Mouse (Mus musculus): Measurements from ENCODE around the gene Il2rg. TPM values are rescaled to one million over a fixed set of nuclear protein-coding genes. Genes with fewer than 3 reads are reported as not detected.

Gene Il2rg
- 1.2 TPM for polyA plus RNA-seq (2015; fragmentation: Illumina TruSeq; extraction: RNeasy Lipid Tissue Mini Kit (QIAGEN cat#74804); ENCODE audit: low read depth, low replicate concordance)

DNA sequence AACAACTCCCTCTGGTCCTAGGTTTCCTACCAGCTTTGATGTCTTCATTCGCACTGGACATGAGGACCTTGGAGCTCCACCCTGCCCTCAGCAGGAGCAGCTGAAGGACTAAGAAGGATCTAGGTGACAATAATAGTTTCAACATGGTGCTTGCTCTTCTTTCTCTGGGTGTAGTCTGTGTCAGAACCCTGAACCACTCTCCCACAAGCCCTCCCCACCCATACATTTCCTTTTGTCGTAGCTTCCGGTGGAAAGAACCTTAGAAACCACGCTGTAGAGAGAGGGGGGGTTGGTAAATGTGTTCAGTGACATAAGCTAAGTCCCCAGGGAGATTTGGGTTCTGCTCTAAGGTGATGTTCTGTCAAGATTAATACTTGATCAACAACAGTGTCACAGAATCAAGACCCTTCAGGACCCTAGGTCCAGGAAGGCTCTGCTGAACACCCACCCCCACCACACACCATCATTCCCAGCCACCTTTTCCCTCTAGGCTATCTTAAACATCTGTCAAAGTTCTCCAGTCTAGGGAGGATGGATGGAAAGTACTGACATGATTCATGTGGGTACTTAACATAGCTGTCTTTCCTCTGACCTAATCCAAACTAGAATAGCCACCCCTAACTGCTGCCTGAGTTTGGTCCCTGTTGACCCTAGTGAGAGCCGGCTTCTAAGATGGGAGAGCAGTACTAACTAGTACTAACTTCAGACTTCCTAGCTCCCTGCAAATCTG, at the start of gene Il2rg:
Il2rg (minus strand) TSS at position 231 of the 730 bp plus-strand sequence.

DNA sequence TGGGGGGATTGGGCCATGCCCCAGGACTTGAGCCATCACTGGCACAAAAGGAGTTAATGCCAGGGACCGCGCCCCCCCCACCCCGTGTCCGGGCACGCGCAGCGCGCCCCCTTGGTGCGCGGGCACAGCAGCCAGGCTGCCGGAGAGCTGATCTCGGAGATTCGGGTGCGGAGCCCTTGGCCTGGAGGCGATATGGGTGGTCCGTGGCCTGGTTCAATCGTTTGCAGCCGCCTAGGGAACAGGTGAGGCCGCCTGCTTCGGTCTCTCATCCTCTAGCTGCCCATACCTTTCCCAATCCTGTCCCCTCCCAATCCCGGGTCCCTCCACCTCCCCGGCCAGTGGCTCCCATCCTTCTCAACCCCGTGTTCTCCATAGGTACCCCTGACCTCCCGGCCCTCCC, 31.0 kb upstream of the Il2rg start, which contains the start of gene Nlgn3:
Nlgn3 (plus strand) TSS at position 114 of the 400 bp plus-strand sequence.

DNA sequence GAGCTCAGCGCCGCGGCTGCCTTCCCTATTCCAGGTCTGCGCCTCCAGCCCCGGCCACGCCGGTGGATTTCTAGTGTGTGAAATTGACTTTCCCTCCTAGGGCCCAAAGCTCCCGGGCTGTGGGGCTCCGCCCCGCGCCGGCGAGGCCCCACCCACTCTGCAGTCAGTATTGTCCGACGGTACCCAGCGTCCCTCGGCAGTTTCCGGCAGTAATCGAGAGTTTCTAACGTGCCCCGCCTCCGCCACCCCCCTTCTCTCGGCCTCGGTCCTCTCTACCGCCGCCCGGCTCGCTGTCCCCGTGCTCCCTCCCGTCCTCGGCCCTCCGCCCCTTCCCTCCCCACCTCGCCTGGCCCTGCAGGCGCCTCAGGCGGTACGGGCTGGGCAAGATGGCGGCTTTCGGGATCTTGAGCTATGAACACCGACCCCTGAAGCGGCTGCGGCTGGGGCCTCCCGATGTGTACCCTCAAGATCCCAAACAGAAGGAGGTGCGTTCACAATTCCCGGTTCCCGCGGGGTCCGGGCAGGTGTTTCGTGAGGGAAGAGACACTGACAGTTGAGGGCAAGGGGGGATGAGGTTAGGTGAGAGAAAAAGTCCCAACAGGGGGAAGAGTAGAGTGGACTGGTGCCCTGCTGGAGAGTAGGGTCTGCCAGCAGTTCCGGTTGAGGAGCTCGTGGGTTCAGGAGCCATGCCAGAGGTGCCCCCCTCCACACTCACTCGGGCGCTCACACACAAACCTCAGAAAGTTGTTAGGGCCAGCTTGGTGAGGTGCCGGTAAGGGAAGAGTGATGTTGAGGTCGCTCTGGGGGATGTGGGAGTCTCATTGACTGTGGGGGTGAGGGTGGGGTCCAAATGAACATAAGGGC, 6.1 kb upstream of the Il2rg start, which contains the start of gene Med12:
Med12 (plus strand) TSS at position 156 of the 864 bp plus-strand sequence.

DNA sequence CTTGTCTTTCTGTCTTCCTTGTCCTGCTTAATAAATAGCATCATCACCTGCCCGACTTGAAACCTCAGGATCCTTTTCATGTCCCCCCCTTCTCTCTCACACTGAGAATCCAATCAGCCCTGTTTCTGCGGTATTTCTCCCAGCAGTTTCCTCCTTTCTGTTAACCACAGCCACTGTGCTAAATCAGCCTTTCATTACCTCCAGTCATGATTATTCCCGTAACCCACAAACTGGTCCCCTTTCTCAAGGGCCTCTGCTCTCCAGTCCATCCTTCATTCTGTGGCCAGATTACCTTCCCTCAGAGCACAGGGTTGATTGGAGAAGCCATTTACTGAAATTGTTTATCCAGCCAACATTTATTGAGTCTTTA, 685 bp upstream of the Il2rg start, which contains the start of gene Gm20489:
Gm20489 (minus strand) TSS at position 269 of the 370 bp plus-strand sequence.

DNA sequence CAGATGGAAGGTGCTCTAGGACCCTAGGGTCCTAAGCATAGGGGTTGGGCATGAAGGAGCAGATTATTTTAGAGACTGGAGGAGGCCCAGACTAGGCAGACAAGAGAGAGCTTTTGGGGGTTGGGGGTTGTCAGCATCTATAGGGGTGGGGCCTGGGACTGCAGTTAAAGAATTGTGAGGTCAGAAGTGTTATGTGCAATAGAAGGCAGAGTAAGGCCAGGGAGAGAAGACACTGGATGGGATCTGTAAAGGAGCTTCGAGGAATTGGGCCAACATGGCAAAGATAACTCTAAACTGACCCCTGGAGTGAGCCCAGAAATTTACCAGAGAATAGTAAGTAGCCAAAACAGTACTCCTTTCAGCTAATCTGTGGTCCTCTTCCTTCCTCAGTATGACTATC, 4.2 kb downstream of the Il2rg start, which contains the start of gene Gm614:
Gm614 (minus strand) TSS at position 101 of the 400 bp plus-strand sequence.

DNA sequence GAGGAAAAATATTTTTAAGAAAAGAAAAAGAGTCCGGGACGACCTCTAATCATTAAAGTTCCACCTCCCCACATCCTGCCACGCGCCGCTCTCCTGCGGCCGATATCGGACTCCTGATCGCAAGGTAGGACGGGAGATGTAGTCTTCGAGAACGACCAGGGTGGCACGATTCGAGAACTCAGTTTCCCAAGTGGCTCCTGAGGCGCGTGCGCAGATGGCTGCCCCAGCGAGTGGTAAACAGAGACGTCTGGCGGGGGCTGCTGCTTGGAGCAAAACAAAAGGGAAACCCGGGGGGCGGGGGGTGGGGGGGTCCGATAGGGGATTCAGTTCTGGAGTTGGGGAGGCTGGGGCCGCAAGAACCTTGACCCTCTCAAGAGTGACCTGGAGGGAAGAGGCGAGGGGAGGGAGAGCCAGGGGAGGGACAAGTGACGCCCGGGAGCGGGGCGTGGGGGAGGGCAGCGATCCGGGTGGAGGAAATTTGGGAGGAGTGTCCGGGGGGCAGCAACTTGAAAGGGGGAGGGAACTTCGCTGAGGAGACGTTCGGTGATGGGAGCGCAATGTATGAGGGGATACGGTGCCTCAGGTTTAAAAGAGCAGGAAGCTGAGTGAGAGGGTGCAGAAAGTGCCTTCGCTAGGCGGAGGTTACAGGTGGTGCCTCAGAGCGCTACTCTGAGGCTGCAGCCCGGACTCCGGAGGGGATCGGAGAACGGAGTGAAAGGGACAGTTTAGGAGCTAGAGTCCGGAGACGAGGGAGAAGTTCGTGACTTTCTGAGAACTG, 13.9 kb downstream of the Il2rg start, which contains the start of gene Foxo4:
Foxo4 (plus strand) TSS at position 577 of the 778 bp plus-strand sequence.

DNA sequence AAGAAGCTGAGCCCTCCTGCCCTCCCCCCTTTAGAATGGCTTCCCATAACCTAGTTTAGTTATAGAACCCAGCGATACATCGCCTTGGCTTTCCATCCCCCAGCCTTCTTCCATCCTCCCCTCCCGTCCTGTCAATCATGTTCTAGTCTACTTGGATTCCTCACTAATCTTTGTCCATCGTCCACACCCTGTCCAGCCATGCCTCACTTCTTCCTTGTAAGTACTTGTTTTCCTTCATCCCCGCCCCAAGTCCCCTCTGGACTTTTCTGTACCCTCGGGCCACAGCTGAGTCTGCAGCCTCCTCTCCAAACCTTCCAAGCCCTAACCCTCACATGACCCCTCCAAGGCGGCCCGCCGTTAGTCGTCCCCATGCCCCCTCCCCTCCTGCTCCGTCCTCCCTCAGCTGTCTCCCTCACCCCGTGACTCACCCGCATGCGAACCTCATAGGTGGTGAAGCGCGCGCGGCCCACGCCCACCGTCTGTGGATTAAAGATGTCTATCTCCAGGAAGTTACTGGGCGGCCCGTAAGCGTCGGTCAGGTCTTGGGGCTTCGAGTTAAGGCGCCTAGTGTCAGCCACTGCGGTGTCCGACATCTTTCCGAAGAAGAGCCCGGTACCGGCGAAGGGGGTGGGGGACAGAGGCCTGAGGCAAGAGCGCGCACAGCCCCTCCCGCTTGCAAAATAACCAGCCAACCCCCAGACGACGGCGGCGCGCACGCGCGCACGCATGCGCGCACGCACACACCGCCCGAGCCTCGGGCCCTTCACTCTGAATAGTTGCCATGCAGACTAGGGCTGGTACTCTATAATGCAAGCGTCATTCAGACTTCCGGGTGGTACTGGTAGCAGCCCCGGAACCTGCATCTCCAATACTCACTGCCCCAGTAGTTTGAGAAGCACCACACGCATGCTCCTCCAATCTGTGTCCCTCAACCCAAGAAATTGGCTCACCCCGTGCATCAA, 45.9 kb downstream of the Il2rg start, which contains the start of gene Snx12:
Snx12 (minus strand) TSS at position 730 of the 962 bp plus-strand sequence.

Other genes starting within 250 kb of the Il2rg start
- gene Tex11, start 208.6 kb downstream of the Il2rg start, polyA plus RNA-seq (2015; fragmentation: Illumina TruSeq; extraction: RNeasy Lipid Tissue Mini Kit (QIAGEN cat#74804); ENCODE audit: low read depth, low replicate concordance): not detected
- gene Slc7a3, start 182.2 kb downstream of the Il2rg start, polyA plus RNA-seq (2015; fragmentation: Illumina TruSeq; extraction: RNeasy Lipid Tissue Mini Kit (QIAGEN cat#74804); ENCODE audit: low read depth, low replicate concordance): 10.7 TPM
- gene Snx12, start 45.7 kb downstream of the Il2rg start, polyA plus RNA-seq (2015; fragmentation: Illumina TruSeq; extraction: RNeasy Lipid Tissue Mini Kit (QIAGEN cat#74804); ENCODE audit: low read depth, low replicate concordance): 57.6 TPM
- gene Foxo4, start 13.7 kb downstream of the Il2rg start, polyA plus RNA-seq (2015; fragmentation: Illumina TruSeq; extraction: RNeasy Lipid Tissue Mini Kit (QIAGEN cat#74804); ENCODE audit: low read depth, low replicate concordance): 14.7 TPM
- gene Gm614, start 4.3 kb downstream of the Il2rg start, polyA plus RNA-seq (2015; fragmentation: Illumina TruSeq; extraction: RNeasy Lipid Tissue Mini Kit (QIAGEN cat#74804); ENCODE audit: low read depth, low replicate concordance): not detected
- gene Gm20489, start 768 bp upstream of the Il2rg start, polyA plus RNA-seq (2015; fragmentation: Illumina TruSeq; extraction: RNeasy Lipid Tissue Mini Kit (QIAGEN cat#74804); ENCODE audit: low read depth, low replicate concordance): not detected
- 25.8 TPM for gene Med12, start 5.8 kb upstream of the Il2rg start, polyA plus RNA-seq (2015; fragmentation: Illumina TruSeq; extraction: RNeasy Lipid Tissue Mini Kit (QIAGEN cat#74804); ENCODE audit: low read depth, low replicate concordance)
- gene Nlgn3, start 30.9 kb upstream of the Il2rg start, polyA plus RNA-seq (2015; fragmentation: Illumina TruSeq; extraction: RNeasy Lipid Tissue Mini Kit (QIAGEN cat#74804); ENCODE audit: low read depth, low replicate concordance): 33.2 TPM
- gene Gjb1, start 108.1 kb upstream of the Il2rg start, polyA plus RNA-seq (2015; fragmentation: Illumina TruSeq; extraction: RNeasy Lipid Tissue Mini Kit (QIAGEN cat#74804); ENCODE audit: low read depth, low replicate concordance): 34.5 TPM
- 96.2 TPM for gene Zmym3, start 152.6 kb upstream of the Il2rg start, polyA plus RNA-seq (2015; fragmentation: Illumina TruSeq; extraction: RNeasy Lipid Tissue Mini Kit (QIAGEN cat#74804); ENCODE audit: low read depth, low replicate concordance)
- 122 TPM for gene Nono, start 161.1 kb upstream of the Il2rg start, polyA plus RNA-seq (2015; fragmentation: Illumina TruSeq; extraction: RNeasy Lipid Tissue Mini Kit (QIAGEN cat#74804); ENCODE audit: low read depth, low replicate concordance)
- 0.80 TPM for gene Itgb1bp2, start 180.8 kb upstream of the Il2rg start, polyA plus RNA-seq (2015; fragmentation: Illumina TruSeq; extraction: RNeasy Lipid Tissue Mini Kit (QIAGEN cat#74804); ENCODE audit: low read depth, low replicate concordance)